Mouse (Mus musculus): Measurements from ENCODE around the gene Ssbp4. TPM values are rescaled to one million over a fixed set of nuclear protein-coding genes. Genes with fewer than 3 reads are reported as not detected.

Ssbp4 gene
- polyA plus RNA-seq, 1 experiment from 2014 or later = 121 TPM

- Histone ChIP-seq H3K4me3 (replicated peaks; ENCODE audit: low read length) (no peak overlapping the region), H3K4me1 (replicated peaks; ENCODE audit: control insufficient read depth, insufficient read depth, low read length) (peaks cover 5% of the 10 kb centered on the region), H3K27ac (ENCODE audit: low read length) (no peak overlapping the region), H3K4me2 (ENCODE audit: low read length) (no peak overlapping the region), H3K9me3 (ENCODE audit: control insufficient read depth, low read length) (no peaks in the 10 kb centered on the region), H3K27me3 (replicated peaks; ENCODE audit: control insufficient read depth, insufficient read depth, low read length) (no peaks in the 10 kb centered on the region), H3K36me3 (ENCODE audit: control insufficient read depth, insufficient read depth) (no peaks in the 10 kb centered on the region), H3K9ac (replicated peaks; ENCODE audit: low read depth, low read length) (no peak overlapping the region)
- no peak for ATAC-seq
- 76% methylated on average over 3 of the region's 3 CpGs for WGBS
Measured at GRCm38 (mm10) chr8:70565561-70565960, 43.1 kb downstream of the Ssbp4 start.

- Histone ChIP-seq H3K4me1 (replicated peaks; ENCODE audit: control insufficient read depth, insufficient read depth, low read length) (peaks cover 5% of the 10 kb centered on the region), H3K4me3 (replicated peaks; ENCODE audit: low read length) (no peak overlapping the region), H3K36me3 (ENCODE audit: control insufficient read depth, insufficient read depth) (no peaks in the 10 kb centered on the region), H3K27ac (ENCODE audit: low read length) (no peak overlapping the region), H3K9ac (replicated peaks; ENCODE audit: low read depth, low read length) (no peak overlapping the region), H3K4me2 (ENCODE audit: low read length) (no peak overlapping the region), H3K27me3 (replicated peaks; ENCODE audit: control insufficient read depth, insufficient read depth, low read length) (no peaks in the 10 kb centered on the region), H3K9me3 (ENCODE audit: control insufficient read depth, low read length) (no peaks in the 10 kb centered on the region)
- ATAC-seq = no peak
- 80% methylated on average over 3 of the region's 3 CpGs for WGBS
Measured at GRCm38 (mm10) chr8:70564696-70565235, 43.9 kb downstream of the Ssbp4 start.

- 92% methylated on average over 6 of the region's 6 CpGs for WGBS
Measured at GRCm38 (mm10) chr8:70563763-70564387, 44.8 kb downstream of the Ssbp4 start.

GRCm38 (mm10) chr8:70562802-70563201, 45.9 kb downstream of the Ssbp4 start:
- Histone ChIP-seq H3K4me2 (ENCODE audit: low read length) (no peak overlapping the region), H3K36me3 (ENCODE audit: control insufficient read depth, insufficient read depth) (no peaks in the 10 kb centered on the region), H3K27me3 (replicated peaks; ENCODE audit: control insufficient read depth, insufficient read depth, low read length) (no peaks in the 10 kb centered on the region), H3K4me3 (replicated peaks; ENCODE audit: low read length) (no peak overlapping the region), H3K27ac (ENCODE audit: low read length) (no peak overlapping the region), H3K4me1 (replicated peaks; ENCODE audit: control insufficient read depth, insufficient read depth, low read length) (peaks cover 5% of the 10 kb centered on the region), H3K9ac (replicated peaks; ENCODE audit: low read depth, low read length) (no peak overlapping the region), H3K9me3 (ENCODE audit: control insufficient read depth, low read length) (no peaks in the 10 kb centered on the region)
- ATAC-seq = no peak
- WGBS = 85% methylated on average over 3 of the region's 3 CpGs

More at GRCm38 (mm10) chr8:70563763-70564387, 44.8 kb downstream of the Ssbp4 start:
- ATAC-seq = no peak
- Histone ChIP-seq H3K4me2 (ENCODE audit: low read length) (no peak overlapping the region), H3K9ac (replicated peaks; ENCODE audit: low read depth, low read length) (no peak overlapping the region), H3K27ac (ENCODE audit: low read length) (no peak overlapping the region), H3K4me1 (replicated peaks; ENCODE audit: control insufficient read depth, insufficient read depth, low read length) (peaks cover 5% of the 10 kb centered on the region), H3K9me3 (ENCODE audit: control insufficient read depth, low read length) (no peaks in the 10 kb centered on the region), H3K27me3 (replicated peaks; ENCODE audit: control insufficient read depth, insufficient read depth, low read length) (no peaks in the 10 kb centered on the region), H3K36me3 (ENCODE audit: control insufficient read depth, insufficient read depth) (no peaks in the 10 kb centered on the region), H3K4me3 (replicated peaks; ENCODE audit: low read length) (no peak overlapping the region)

GRCm38 (mm10) chr8:70561809-70562535, 46.7 kb downstream of the Ssbp4 start:
- H3K36me3 ChIP-seq (ENCODE audit: control insufficient read depth, insufficient read depth) = no peaks in the 10 kb centered on the region
- ATAC-seq = no peak
- H3K4me1 ChIP-seq (replicated peaks; ENCODE audit: control insufficient read depth, insufficient read depth, low read length) = peaks cover 5% of the 10 kb centered on the region
- no peaks in the 10 kb centered on the region for H3K27me3 ChIP-seq (replicated peaks; ENCODE audit: control insufficient read depth, insufficient read depth, low read length)
- H3K4me3 ChIP-seq (replicated peaks; ENCODE audit: low read length) = no peak overlapping the region
- no peak overlapping the region for H3K9ac ChIP-seq (replicated peaks; ENCODE audit: low read depth, low read length)
- H3K27ac ChIP-seq (ENCODE audit: low read length) = no peak overlapping the region
- no peak overlapping the region for H3K4me2 ChIP-seq (ENCODE audit: low read length)
- no peaks in the 10 kb centered on the region for H3K9me3 ChIP-seq (ENCODE audit: control insufficient read depth, low read length)
- WGBS = 88% methylated on average over 7 of the region's 7 CpGs

- Histone ChIP-seq H3K4me1 (replicated peaks; ENCODE audit: control insufficient read depth, insufficient read depth, low read length) (peaks cover 5% of the 10 kb centered on the region), H3K9ac (replicated peaks; ENCODE audit: low read depth, low read length) (no peak overlapping the region), H3K27me3 (replicated peaks; ENCODE audit: control insufficient read depth, insufficient read depth, low read length) (no peaks in the 10 kb centered on the region), H3K4me2 (ENCODE audit: low read length) (no peak overlapping the region), H3K9me3 (ENCODE audit: control insufficient read depth, low read length) (no peaks in the 10 kb centered on the region), H3K4me3 (replicated peaks; ENCODE audit: low read length) (no peak overlapping the region), H3K36me3 (ENCODE audit: control insufficient read depth, insufficient read depth) (no peaks in the 10 kb centered on the region), H3K27ac (ENCODE audit: low read length) (no peak overlapping the region)
- WGBS = 81% methylated on average over 4 of the region's 4 CpGs
- ATAC-seq = no peak
Measured at GRCm38 (mm10) chr8:70561357-70561756, 47.3 kb downstream of the Ssbp4 start.

- no peak overlapping the region for H3K27ac ChIP-seq (ENCODE audit: low read length)
- no peak overlapping the region for H3K4me3 ChIP-seq (replicated peaks; ENCODE audit: low read length)
- H3K4me2 ChIP-seq (ENCODE audit: low read length) = no peak overlapping the region
- 72% methylated on average over 3 of the region's 3 CpGs for WGBS
- H3K36me3 ChIP-seq (ENCODE audit: control insufficient read depth, insufficient read depth) = no peaks in the 10 kb centered on the region
- H3K4me1 ChIP-seq (replicated peaks; ENCODE audit: control insufficient read depth, insufficient read depth, low read length) = peaks cover 2% of the 10 kb centered on the region
- ATAC-seq = no peak
- H3K9ac ChIP-seq (replicated peaks; ENCODE audit: low read depth, low read length) = no peak overlapping the region
- H3K27me3 ChIP-seq (replicated peaks; ENCODE audit: control insufficient read depth, insufficient read depth, low read length) = no peaks in the 10 kb centered on the region
- no peaks in the 10 kb centered on the region for H3K9me3 ChIP-seq (ENCODE audit: control insufficient read depth, low read length)
Measured at GRCm38 (mm10) chr8:70560564-70560963, 48.1 kb downstream of the Ssbp4 start.

- ATAC-seq = no peak
- no peak overlapping the region for H3K4me3 ChIP-seq (replicated peaks; ENCODE audit: low read length)
- H3K27me3 ChIP-seq (replicated peaks; ENCODE audit: control insufficient read depth, insufficient read depth, low read length) = no peaks in the 10 kb centered on the region
- WGBS = 66% methylated on average over 2 of the region's 2 CpGs
- H3K9ac ChIP-seq (replicated peaks; ENCODE audit: low read depth, low read length) = no peak overlapping the region
- no peaks in the 10 kb centered on the region for H3K36me3 ChIP-seq (ENCODE audit: control insufficient read depth, insufficient read depth)
- H3K9me3 ChIP-seq (ENCODE audit: control insufficient read depth, low read length) = no peaks in the 10 kb centered on the region
- H3K27ac ChIP-seq (ENCODE audit: low read length) = no peak overlapping the region
- no peak overlapping the region for H3K4me2 ChIP-seq (ENCODE audit: low read length)
- H3K4me1 ChIP-seq (replicated peaks; ENCODE audit: control insufficient read depth, insufficient read depth, low read length) = no peaks in the 10 kb centered on the region
Measured at GRCm38 (mm10) chr8:70560096-70560495, 48.6 kb downstream of the Ssbp4 start.

- Histone ChIP-seq H3K4me2 (ENCODE audit: low read length) (no peak overlapping the region), H3K27ac (ENCODE audit: low read length) (no peak overlapping the region), H3K36me3 (ENCODE audit: control insufficient read depth, insufficient read depth) (no peaks in the 10 kb centered on the region), H3K9me3 (ENCODE audit: control insufficient read depth, low read length) (no peaks in the 10 kb centered on the region), H3K4me3 (replicated peaks; ENCODE audit: low read length) (no peak overlapping the region), H3K4me1 (replicated peaks; ENCODE audit: control insufficient read depth, insufficient read depth, low read length) (peaks cover 3% of the 10 kb centered on the region), H3K27me3 (replicated peaks; ENCODE audit: control insufficient read depth, insufficient read depth, low read length) (no peaks in the 10 kb centered on the region), H3K9ac (replicated peaks; ENCODE audit: low read depth, low read length) (no peak overlapping the region)
- WGBS = 75% methylated on average over 3 of the region's 3 CpGs
- no peak for ATAC-seq
Measured at GRCm38 (mm10) chr8:70558983-70559382, 49.7 kb downstream of the Ssbp4 start.

Measured in forebrain, embryonic 16.5 days (tissue).